Mouse (Mus musculus) MEL (cell line): Measurements from ENCODE around the gene Nob1.

Experiments used
- BHLHE40 ChIP-seq: IDR thresholded peaks from 2 replicates; pipeline ENCODE4 v1.6.1; 2012; ENCODE audit warnings: low read depth, mild to moderate bottlenecking, inconsistent platforms, low read length, improper control_type of control experiment, borderline replicate concordance
- CTCF ChIP-seq, 3 experiments: IDR thresholded peaks in 2 of 3; conservative IDR thresholded peaks in 1 of 3; 2 replicates each; pipeline ENCODE4 v1.5.1; 2011 to 2012; ENCODE audit warnings: low read length in 3 of 3, low read depth in 2 of 3, mild to moderate bottlenecking in 2 of 3, improper control_type of control experiment in 1 of 3, inconsistent platforms in 1 of 3, mixed read lengths in 1 of 3, moderate library complexity in 1 of 3; ENCODE audit not compliant: control insufficient read depth in 1 of 3, insufficient read depth in 1 of 3, poor library complexity in 1 of 3, severe bottlenecking in 1 of 3
- ETS1 ChIP-seq: IDR thresholded peaks from 2 replicates; pipeline ENCODE4 v1.6.1; 2012; ENCODE audit warnings: low read depth, mild to moderate bottlenecking, inconsistent platforms, low read length, improper control_type of control experiment, moderate library complexity
- NRF1 ChIP-seq: IDR thresholded peaks from 2 replicates; pipeline ENCODE4 v1.6.1; 2014; ENCODE audit warnings: low read depth, mild to moderate bottlenecking, inconsistent platforms, low read length, improper control_type of control experiment, moderate library complexity; ENCODE audit not compliant: poor library complexity, insufficient read depth, severe bottlenecking
- POLR2AphosphoS2 ChIP-seq: IDR thresholded peaks from 2 replicates; pipeline ENCODE4 v1.6.1; 2011; ENCODE audit warnings: low read length, improper control_type of control experiment

GRCm38 (mm10) chr8:107380734-107381133 is 44.1 kb downstream of the Nob1 start:
- TF ChIP-seq CTCF (IDR thresholded peaks at IDR 0.05 in 2 of 3, conservative IDR thresholded peaks at IDR 0.05 in 1 of 3; ENCODE audit: control insufficient read depth in 1 of 3, insufficient read depth in 1 of 3, low read depth in 2 of 3, low read length in 3 of 3, poor library complexity in 1 of 3, severe bottlenecking in 1 of 3) (no peak), POLR2AphosphoS2 (no peak), BHLHE40 (no peak), NRF1 (no peak), ETS1 (no peak)
